Mouse (Mus musculus): ENCODE data around the gene Sertad2. TPM values are rescaled to one million over a fixed set of nuclear protein-coding genes. Genes with fewer than 3 reads are reported as not detected.

The Sertad2 gene
- polyA plus RNA-seq, 1 experiment from 2014 or later = 36.0 TPM

DNA sequence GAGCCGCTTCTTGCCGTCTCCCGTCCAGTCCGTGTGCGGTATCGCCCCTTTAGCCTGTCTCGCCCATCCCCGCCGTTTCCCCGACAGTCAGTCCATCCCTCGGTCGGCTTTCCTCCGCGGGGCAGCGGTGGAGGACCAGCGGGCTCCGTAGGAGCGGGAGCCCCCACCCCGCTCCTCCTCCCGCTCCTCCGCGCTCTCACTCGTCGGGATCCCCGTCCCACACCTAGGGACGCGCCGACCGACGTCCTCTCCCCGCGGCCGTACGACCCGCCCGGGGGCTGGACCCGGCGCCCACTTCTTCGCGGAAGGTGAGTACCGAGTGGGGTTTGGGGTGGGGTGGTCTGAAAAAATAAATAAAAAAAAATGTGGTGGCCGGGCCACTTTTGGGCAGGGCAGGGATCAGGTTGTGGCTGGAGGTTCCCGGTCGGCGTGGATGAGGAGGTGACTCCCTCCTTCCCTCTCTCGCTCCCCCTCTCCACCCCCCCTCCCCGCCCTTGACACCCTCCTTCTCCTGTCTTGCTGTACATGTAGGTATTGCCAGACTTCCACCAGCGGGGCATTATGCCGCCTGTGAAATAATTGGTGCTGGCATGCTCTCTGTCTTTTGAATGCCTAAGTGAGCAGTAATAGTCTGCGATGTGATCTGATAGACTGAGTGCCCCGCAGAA lies 534 bp downstream of the Sertad2 start:
- under 1% methylated on average over 50 of the region's 51 CpGs for WGBS
- ATAC-seq (replicated peaks; ENCODE audit: low FRiP score, low read depth) = no peak

DNA sequence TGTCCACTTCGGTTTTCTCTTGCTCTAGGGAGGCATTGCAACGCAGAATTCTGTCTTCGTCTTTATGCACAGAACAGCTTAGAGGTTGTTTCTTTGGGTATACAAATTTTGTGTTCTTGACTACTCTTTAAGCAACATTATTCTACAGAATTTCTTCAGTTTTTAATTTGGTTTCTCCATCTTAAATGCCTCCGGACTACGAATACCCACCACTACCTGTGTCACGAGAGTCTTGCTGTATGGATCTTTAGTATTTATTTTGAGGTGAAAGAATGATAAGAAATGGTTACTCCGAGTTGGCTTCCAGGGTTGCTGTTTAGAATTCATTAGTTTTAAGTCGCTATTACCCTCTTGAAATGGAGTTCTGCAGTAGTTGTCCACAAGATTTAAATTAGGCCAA lies 1.3 kb downstream of the Sertad2 start:
- no peak overlapping the region for H3K9ac ChIP-seq (ENCODE audit: low read depth, low read length)
- H3K27ac ChIP-seq = no peak overlapping the region
- no peak for TF ChIP-seq CTCF (IDR thresholded peaks at IDR 0.05; ENCODE audit: low read depth)
- H3K4me1 ChIP-seq (replicated peaks; ENCODE audit: insufficient read depth, low read length) = no peaks in the 10 kb centered on the region
- no peaks in the 10 kb centered on the region for H3K36me3 ChIP-seq (ENCODE audit: insufficient read depth, low read length)
- H3K9me3 ChIP-seq (replicated peaks; ENCODE audit: low read length) = no peaks in the 10 kb centered on the region
- H3K27me3 ChIP-seq (ENCODE audit: insufficient read depth, low read length) = no peaks in the 10 kb centered on the region
- DNase-seq (ENCODE audit: low spot score) = no peak
- 68% methylated on average over 8 of the region's 8 CpGs for WGBS
- H3K4me2 ChIP-seq (ENCODE audit: low read length) = peak overlapping the region; percentile 85
- H3K4me3 ChIP-seq (replicated peaks; ENCODE audit: low read depth, low read length) = no peak overlapping the region
- no peak for ATAC-seq (replicated peaks; ENCODE audit: low FRiP score, low read depth)

More for the DNA sequence above, 534 bp downstream of the Sertad2 start:
- H3K9me3 ChIP-seq (replicated peaks; ENCODE audit: low read length) = no peaks in the 10 kb centered on the region
- peak overlapping the region; percentile 92 for H3K27ac ChIP-seq
- peak overlapping the region; percentile 85 for H3K4me2 ChIP-seq (ENCODE audit: low read length)
- TF ChIP-seq CTCF (IDR thresholded peaks at IDR 0.05; ENCODE audit: low read depth) = no peak
- DNase-seq (ENCODE audit: low spot score) = peak; percentile 25
- H3K9ac ChIP-seq (ENCODE audit: low read depth, low read length) = peak overlapping the region; percentile 80
- H3K36me3 ChIP-seq (ENCODE audit: insufficient read depth, low read length) = no peaks in the 10 kb centered on the region
- H3K4me3 ChIP-seq (replicated peaks; ENCODE audit: low read depth, low read length) = peak overlapping the region; percentile 88
- no peaks in the 10 kb centered on the region for H3K27me3 ChIP-seq (ENCODE audit: insufficient read depth, low read length)
- no peaks in the 10 kb centered on the region for H3K4me1 ChIP-seq (replicated peaks; ENCODE audit: insufficient read depth, low read length)

DNA sequence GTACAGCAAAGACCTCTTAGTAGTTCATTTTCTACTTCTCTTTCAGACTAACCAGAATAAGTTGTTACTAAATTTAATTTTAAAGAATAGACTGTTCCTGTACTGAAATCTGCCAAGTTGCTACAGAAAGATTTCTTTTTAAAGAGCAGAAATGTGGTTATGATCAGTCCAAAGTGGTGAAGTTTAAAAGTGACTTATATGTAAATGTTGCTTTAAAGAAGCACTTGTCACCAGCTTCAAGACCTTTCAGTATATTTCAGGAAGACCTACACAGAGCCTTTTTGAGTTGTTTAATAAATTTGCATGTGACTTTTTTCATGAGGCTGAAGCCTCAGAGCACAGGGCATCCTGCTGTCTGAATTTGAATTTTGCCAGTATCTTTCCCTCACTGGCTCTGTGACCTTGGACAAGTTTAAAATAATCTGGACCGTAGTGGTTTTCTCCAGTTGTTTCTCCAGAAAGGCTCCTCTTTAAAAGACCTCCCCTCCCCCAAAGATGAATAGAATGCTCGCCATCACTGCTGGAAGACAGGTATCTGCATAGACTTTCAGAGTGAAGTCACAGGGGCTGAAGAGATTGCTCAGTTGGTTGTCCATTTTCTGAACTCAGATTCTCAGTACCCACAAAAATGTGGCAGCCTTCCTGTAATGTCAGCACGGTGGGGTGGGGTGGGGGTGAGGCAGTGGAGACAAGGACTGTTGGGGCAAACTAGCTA lies 1.9 kb downstream of the Sertad2 start:
- Histone ChIP-seq H3K9me3 (replicated peaks; ENCODE audit: low read length) (no peaks in the 10 kb centered on the region), H3K4me1 (replicated peaks; ENCODE audit: insufficient read depth, low read length) (no peaks in the 10 kb centered on the region), H3K4me2 (ENCODE audit: low read length) (no peak overlapping the region), H3K9ac (ENCODE audit: low read depth, low read length) (no peak overlapping the region), H3K27me3 (ENCODE audit: insufficient read depth, low read length) (no peaks in the 10 kb centered on the region), H3K36me3 (ENCODE audit: insufficient read depth, low read length) (no peaks in the 10 kb centered on the region), H3K4me3 (replicated peaks; ENCODE audit: low read depth, low read length) (no peak overlapping the region), H3K27ac (no peak overlapping the region)
- 63% methylated on average over 3 of the region's 3 CpGs for WGBS
- no peak for ATAC-seq (replicated peaks; ENCODE audit: low FRiP score, low read depth)
- DNase-seq (ENCODE audit: low spot score) = no peak
- no peak for TF ChIP-seq CTCF (IDR thresholded peaks at IDR 0.05; ENCODE audit: low read depth)

DNA sequence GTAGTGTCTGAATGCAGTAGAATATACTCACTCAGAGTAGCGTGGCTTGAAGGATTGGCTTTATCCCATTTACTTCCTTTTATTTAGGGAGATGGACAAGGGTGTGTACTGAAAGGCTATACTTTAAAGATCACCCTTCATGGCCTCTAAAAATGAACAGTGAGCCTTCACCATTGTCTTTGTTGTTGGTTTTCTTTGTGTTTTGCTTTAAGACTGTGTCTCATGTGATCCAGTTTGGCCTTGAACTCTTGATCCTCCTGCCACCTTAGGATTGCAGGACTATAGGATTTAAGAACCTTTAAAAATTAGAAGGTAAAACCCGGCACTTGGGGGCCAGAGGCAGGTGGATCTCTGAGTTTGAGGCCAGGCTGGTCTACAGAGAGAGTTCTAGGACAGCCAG lies 6.4 kb downstream of the Sertad2 start:
- Histone ChIP-seq H3K4me2 (ENCODE audit: low read length) (no peak overlapping the region), H3K36me3 (ENCODE audit: insufficient read depth, low read length) (no peaks in the 10 kb centered on the region), H3K9ac (ENCODE audit: low read depth, low read length) (no peak overlapping the region), H3K27me3 (ENCODE audit: insufficient read depth, low read length) (no peaks in the 10 kb centered on the region), H3K9me3 (replicated peaks; ENCODE audit: low read length) (no peaks in the 10 kb centered on the region), H3K27ac (0 out of 2 replicates have a peak overlapping the region, but pooled peaks have one; percentile 0), H3K4me3 (replicated peaks; ENCODE audit: low read depth, low read length) (no peak overlapping the region), H3K4me1 (replicated peaks; ENCODE audit: insufficient read depth, low read length) (no peaks in the 10 kb centered on the region)
- DNase-seq (ENCODE audit: low spot score) (no peak), ATAC-seq (replicated peaks; ENCODE audit: low FRiP score, low read depth) (no peak)
- no peak for TF ChIP-seq CTCF (IDR thresholded peaks at IDR 0.05; ENCODE audit: low read depth)
- 86% methylated on average over 2 of the region's 2 CpGs for WGBS

DNA sequence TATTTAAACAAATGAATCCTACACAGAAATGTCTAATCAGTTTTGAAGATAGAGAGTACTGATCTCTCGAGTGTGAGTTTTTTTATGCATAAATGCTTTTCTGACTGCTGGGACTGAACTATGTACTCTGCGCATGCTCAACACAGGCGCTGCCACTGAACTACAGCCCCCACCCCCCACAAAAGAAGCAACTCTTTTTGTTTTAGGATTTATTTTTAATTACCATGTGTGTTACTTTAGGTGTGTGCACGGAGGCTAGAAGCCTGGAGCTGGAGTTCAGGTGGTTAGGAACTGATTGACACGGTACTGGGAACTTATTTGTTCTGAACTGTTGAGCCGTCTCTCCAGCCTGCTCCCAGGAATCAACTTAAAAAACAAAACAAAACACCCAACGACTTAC lies 7.1 kb downstream of the Sertad2 start:
- 0 out of 2 replicates have a peak overlapping the region, but pooled peaks have one; percentile 0 for H3K27ac ChIP-seq
- ATAC-seq (replicated peaks; ENCODE audit: low FRiP score, low read depth) (no peak), DNase-seq (ENCODE audit: low spot score) (no peak)
- no peak overlapping the region for H3K4me3 ChIP-seq (replicated peaks; ENCODE audit: low read depth, low read length)
- no peak overlapping the region for H3K9ac ChIP-seq (ENCODE audit: low read depth, low read length)
- no peaks in the 10 kb centered on the region for H3K27me3 ChIP-seq (ENCODE audit: insufficient read depth, low read length)
- no peak for TF ChIP-seq CTCF (IDR thresholded peaks at IDR 0.05; ENCODE audit: low read depth)
- WGBS = 49% methylated on average over 7 of the region's 7 CpGs
- H3K36me3 ChIP-seq (ENCODE audit: insufficient read depth, low read length) = no peaks in the 10 kb centered on the region
- no peaks in the 10 kb centered on the region for H3K9me3 ChIP-seq (replicated peaks; ENCODE audit: low read length)
- peak overlapping the region; percentile 1; the same call in 1 of the 2 replicates for H3K4me2 ChIP-seq (ENCODE audit: low read length)
- H3K4me1 ChIP-seq (replicated peaks; ENCODE audit: insufficient read depth, low read length) = no peaks in the 10 kb centered on the region

DNA sequence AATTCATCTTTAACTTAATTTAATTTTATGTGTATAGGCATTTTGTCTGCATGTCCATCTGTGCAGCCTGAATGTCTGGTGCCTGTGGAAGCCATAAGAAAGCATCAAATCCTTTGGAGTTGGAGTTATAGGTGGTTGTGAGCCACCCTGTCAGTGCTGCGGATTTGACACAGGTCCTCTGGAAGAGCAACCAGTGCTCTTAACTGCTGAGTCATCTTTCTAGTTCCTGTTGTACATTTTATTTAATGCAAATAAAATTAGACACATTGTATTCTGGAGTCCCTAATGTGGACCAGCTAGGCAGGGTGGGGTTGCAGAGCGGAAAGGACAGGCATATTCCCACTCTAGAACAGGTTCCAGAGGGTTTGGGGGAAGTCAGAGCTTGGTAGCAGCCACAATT lies 9.0 kb downstream of the Sertad2 start:
- Histone ChIP-seq H3K9ac (ENCODE audit: low read depth, low read length) (no peak overlapping the region), H3K4me1 (replicated peaks; ENCODE audit: insufficient read depth, low read length) (no peaks in the 10 kb centered on the region), H3K9me3 (replicated peaks; ENCODE audit: low read length) (no peaks in the 10 kb centered on the region), H3K27me3 (ENCODE audit: insufficient read depth, low read length) (no peaks in the 10 kb centered on the region), H3K4me3 (replicated peaks; ENCODE audit: low read depth, low read length) (no peak overlapping the region), H3K36me3 (ENCODE audit: insufficient read depth, low read length) (no peaks in the 10 kb centered on the region), H3K4me2 (ENCODE audit: low read length) (no peak overlapping the region), H3K27ac (no peak overlapping the region)
- ATAC-seq (replicated peaks; ENCODE audit: low FRiP score, low read depth) (no peak), DNase-seq (ENCODE audit: low spot score) (no peak)
- WGBS = 88% methylated on average over 2 of the region's 2 CpGs
- no peak for TF ChIP-seq CTCF (IDR thresholded peaks at IDR 0.05; ENCODE audit: low read depth)
